Mouse (Mus musculus) embryonic facial prominence, embryonic 10.5 days (tissue): ENCODE data around the gene Polr3k. TPM values are rescaled to one million over a fixed set of nuclear protein-coding genes. Genes with fewer than 3 reads are reported as not detected.

Experiments used
- DNase-seq: peaks from one replicate; pipeline ENCODE4 v3.0.0-alpha.2; 2017; ENCODE audit warnings: low spot score
- H3K27ac ChIP-seq: fragments of 300-500 bp; sonication (generic); replicated peaks from 2 replicates; pipeline ENCODE4 v1.5.1; 2016; ENCODE audit warnings: mild to moderate bottlenecking
- H3K27me3 ChIP-seq: fragments of 300-500 bp; sonication (generic); replicated peaks from 2 replicates; pipeline ENCODE4 v1.6.1; 2016; ENCODE audit warnings: low read depth, mild to moderate bottlenecking; ENCODE audit not compliant: poor library complexity, severe bottlenecking
- H3K36me3 ChIP-seq: fragments of 300-500 bp; sonication (generic); replicated peaks from 2 replicates; pipeline ENCODE4 v1.6.1; 2016; ENCODE audit warnings: mild to moderate bottlenecking, moderate library complexity
- H3K4me1 ChIP-seq: fragments of 300-500 bp; sonication (generic); 2 replicates; pipeline ENCODE4 v1.6.1; 2016
- H3K4me3 ChIP-seq: fragments of 300-500 bp; sonication (generic); 2 replicates; pipeline ENCODE4 v1.5.1; 2016; ENCODE audit warnings: mild to moderate bottlenecking, moderate library complexity
- H3K9me3 ChIP-seq: fragments of 300-500 bp; sonication (generic); 2 replicates; pipeline ENCODE4 v1.6.1; 2016; ENCODE audit warnings: mild to moderate bottlenecking
- WGBS: fragments of 180-500 bp; shearing (Covaris S2); methylation state at CpG from one replicate; pipeline ENCODE4 v1.1.7; 2016; 5-methylcytosine and 5-hydroxymethylcytosine counted together
- polyA plus RNA-seq: library from polyadenylated mRNA; unstranded; fragments of >200 nt; fragmentation: Nextera tagmentation; extraction: Ambion mirVana; gene quantifications from 2 replicates; pipeline ENCODE4 v1.2.1, GENCODE M21; 2016

Gene Polr3k
- polyA plus RNA-seq, 1 experiment from 2014 or later: 106 TPM

DNA sequence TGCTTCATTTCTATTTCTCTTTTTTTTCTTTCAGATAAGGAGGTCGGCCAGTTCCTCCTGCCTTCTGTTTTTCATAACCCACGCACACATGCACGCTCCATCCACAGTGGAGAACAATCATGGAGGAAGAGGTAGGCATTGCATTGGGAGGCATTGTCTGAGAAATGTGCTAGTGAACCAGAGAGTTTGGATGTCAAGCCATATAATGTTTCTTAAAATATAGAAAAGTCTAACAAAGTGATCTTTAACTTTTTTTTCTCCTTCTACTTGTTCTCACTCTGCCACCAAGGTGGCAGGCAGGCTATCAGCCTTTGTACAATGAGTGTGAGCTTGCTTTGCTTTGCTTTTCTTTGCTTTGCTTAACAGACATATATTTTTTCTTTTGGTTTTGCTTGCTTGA is 53.7 kb downstream of the Polr3k start:
- H3K4me3 ChIP-seq: no peak overlapping the region
- H3K27me3 ChIP-seq: no peaks in the 10 kb centered on the region
- 53% methylated on average over 3 of the region's 3 CpGs for WGBS
- H3K9me3 ChIP-seq: no peaks in the 10 kb centered on the region
- no peaks in the 10 kb centered on the region for H3K4me1 ChIP-seq
- H3K27ac ChIP-seq: no peak overlapping the region
- DNase-seq: peak; percentile 42
- no peaks in the 10 kb centered on the region for H3K36me3 ChIP-seq

DNA sequence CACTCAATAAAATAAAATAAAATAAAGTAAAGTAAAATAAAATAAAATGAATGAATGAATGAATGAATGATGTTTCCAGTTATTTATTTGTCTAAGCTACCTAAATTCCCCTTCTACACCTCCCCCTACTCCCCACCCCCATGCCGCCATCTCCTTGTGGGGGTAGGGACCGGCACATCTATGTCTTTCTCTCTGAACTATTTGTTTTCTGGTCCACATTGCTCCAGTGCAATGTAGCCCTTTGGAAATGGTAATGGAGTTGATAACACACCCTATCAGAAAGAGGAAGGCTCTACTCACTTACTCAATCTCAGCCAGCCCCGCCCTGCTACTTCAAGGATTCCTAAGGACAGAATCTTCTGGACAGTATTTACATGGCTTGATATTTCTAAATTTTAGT is 54.4 kb downstream of the Polr3k start:
- no peaks in the 10 kb centered on the region for H3K4me1 ChIP-seq
- H3K4me3 ChIP-seq: no peak overlapping the region
- WGBS: 51% methylated on average over 3 of the region's 3 CpGs
- H3K9me3 ChIP-seq: no peaks in the 10 kb centered on the region
- H3K27ac ChIP-seq: no peak overlapping the region
- no peaks in the 10 kb centered on the region for H3K36me3 ChIP-seq
- H3K27me3 ChIP-seq: no peaks in the 10 kb centered on the region
- DNase-seq: peak; percentile 73

Other genes starting within 250 kb of the Polr3k start
- gene Gm29797, start 207.3 kb upstream of the Polr3k start, polyA plus RNA-seq: 0.28 TPM in 1 of 2 replicates, not detected in the other
- gene Sox18, start 192.7 kb upstream of the Polr3k start, polyA plus RNA-seq: 21.8 and 25.2 TPM in 2 replicates
- 18.3 and 18.8 TPM in 2 replicates for gene Tcea2, start 184.0 kb upstream of the Polr3k start, polyA plus RNA-seq
- gene Rgs19, start 170.4 kb upstream of the Polr3k start, polyA plus RNA-seq: 85.2 and 89.9 TPM in 2 replicates
- gene Lkaaear1, start 165.9 kb upstream of the Polr3k start, polyA plus RNA-seq: not detected in 2 replicates
- 2.6 and 3.1 TPM in 2 replicates for gene Oprl1, start 149.3 kb upstream of the Polr3k start, polyA plus RNA-seq
- gene Myt1, start 101.0 kb upstream of the Polr3k start, polyA plus RNA-seq: 7.4 and 7.5 TPM in 2 replicates
- gene Pcmtd2, start 26.5 kb upstream of the Polr3k start, polyA plus RNA-seq: 26.1 and 30.8 TPM in 2 replicates
- not detected in 2 replicates for gene Gm14496, start 126.8 kb downstream of the Polr3k start, polyA plus RNA-seq